Mouse (Mus musculus): Measurements from ENCODE around the gene Mast3.

GRCm38 (mm10) chr8:70821399-70821962 lies 16.6 kb upstream of the Mast3 start:
- TF ChIP-seq CTCF (IDR thresholded peaks at IDR 0.05; ENCODE audit: insufficient read depth, low read depth, low read length) = peak; percentile 92
- no peak for TF ChIP-seq POLR2A (IDR thresholded peaks at IDR 0.05; ENCODE audit: insufficient read depth, low read depth, low read length)
